Comparison of ENCODE assay signal across 1 mouse cellular context in the genomic region with DNA sequence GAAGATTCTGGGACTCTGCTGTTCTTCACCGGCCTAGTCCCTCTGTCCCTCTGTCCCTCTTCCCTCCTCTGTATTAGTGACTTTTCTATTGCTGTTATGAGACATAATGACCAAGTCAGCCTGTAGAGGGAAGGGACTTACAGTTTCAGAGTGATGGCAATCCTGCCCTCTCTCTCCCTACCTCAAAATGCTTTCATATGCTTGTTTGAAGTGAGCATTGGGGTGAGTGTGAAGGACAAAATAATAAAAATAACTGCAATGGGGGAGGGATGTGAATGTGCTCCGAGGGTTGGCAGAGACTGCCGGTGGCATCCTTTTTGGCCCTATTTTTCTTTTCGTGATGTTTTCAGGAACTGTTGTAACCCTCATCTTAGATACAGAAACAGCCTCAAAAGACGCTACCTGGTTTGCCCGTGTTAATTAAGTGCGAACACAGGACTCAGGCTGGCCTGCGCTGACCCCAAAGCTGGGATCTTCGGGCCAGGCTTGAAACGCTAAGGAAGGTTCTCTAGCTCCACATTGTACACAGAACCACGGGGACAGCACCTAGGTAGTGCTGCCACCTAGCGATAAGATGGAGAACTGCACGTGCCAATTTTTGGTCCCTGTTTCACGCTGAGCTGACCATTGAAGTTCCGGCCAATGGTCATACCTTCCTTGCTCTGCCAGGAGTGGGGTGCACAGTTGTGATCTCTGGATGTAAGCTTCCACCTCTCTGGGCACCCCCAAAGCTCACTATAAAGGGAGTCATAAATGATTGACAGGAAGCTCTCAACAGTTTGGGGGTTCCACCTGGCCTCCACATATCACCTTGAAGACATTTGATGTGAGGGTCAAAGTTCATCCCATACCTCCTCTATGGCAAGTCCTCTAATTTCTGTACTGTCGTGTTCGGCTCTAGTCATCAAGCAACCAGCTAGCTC.
TF ChIP-seq lines count a peak whose summit lies in the region.

No protein-coding gene starts in this region.

TF ChIP-seq in MEL, 35 proteins besides CTCF, POLR2A, EP300 and RAD21 (continued from another document):
- TF ChIP-seq KAT2A (conservative IDR thresholded peaks at IDR 0.05; ENCODE audit: low read depth, low read length) (no peak), MYC (IDR thresholded peaks at IDR 0.05; ENCODE audit: low read depth, low read length) (peak; percentile 70; the same call in 1 of the 2 replicates), BHLHE40 (IDR thresholded peaks at IDR 0.05; ENCODE audit: borderline replicate concordance, low read depth, low read length) (0 out of 2 replicates have a peak, but pooled peaks have one; percentile 48), USF1 (IDR thresholded peaks at IDR 0.05; ENCODE audit: low read depth, low read length) (peak; percentile 63; the same call in 1 of the 2 replicates), MYB (IDR thresholded peaks at IDR 0.05; ENCODE audit: low read depth, low read length) (no peak), USF2 (IDR thresholded peaks at IDR 0.05; ENCODE audit: borderline replicate concordance in 1 of 2, insufficient read depth in 1 of 2, low read depth in 1 of 2, low read length in 2 of 2) (no peak), JUND (IDR thresholded peaks at IDR 0.05; ENCODE audit: low read depth, low read length) (no peak), ETS1 (IDR thresholded peaks at IDR 0.05; ENCODE audit: low read depth, low read length) (no peak), NELFE (IDR thresholded peaks at IDR 0.05; ENCODE audit: low read depth, low read length) (no peak), TAL1 (IDR thresholded peaks at IDR 0.05; ENCODE audit: low read length) (no peak), SMC3 (IDR thresholded peaks at IDR 0.05; ENCODE audit: low read depth, low read length) (peak; percentile 76)
